Mouse (Mus musculus) neural tube, embryonic 13.5 days (tissue): Measurements from ENCODE around the gene Fgfr2. TPM values are rescaled to one million over a fixed set of nuclear protein-coding genes. Genes with fewer than 3 reads are reported as not detected.

Experiments used
- ATAC-seq: fragments of 200-750 bp; cut with Nextera tagmentation; 2 replicates; pipeline ENCODE4 v1.8.0; 2017; ENCODE audit warnings: low read depth, mild to moderate bottlenecking, moderate TSS enrichment, moderate library complexity
- H3K27ac ChIP-seq: fragments of 300-500 bp; sonication (generic); replicated peaks from 2 replicates; pipeline ENCODE4 v1.5.1; 2015; ENCODE audit warnings: moderate library complexity, mild to moderate bottlenecking, inconsistent platforms
- H3K27me3 ChIP-seq: fragments of 300-500 bp; sonication (generic); 2 replicates; pipeline ENCODE4 v1.6.1; 2015; ENCODE audit warnings: mild to moderate bottlenecking, inconsistent platforms
- H3K36me3 ChIP-seq: fragments of 300-500 bp; sonication (generic); 2 replicates; pipeline ENCODE4 v1.6.1; 2015; ENCODE audit warnings: mild to moderate bottlenecking, inconsistent platforms
- H3K4me1 ChIP-seq: fragments of 300-500 bp; sonication (generic); replicated peaks from 2 replicates; pipeline ENCODE4 v1.6.1; 2015; ENCODE audit warnings: inconsistent platforms
- H3K4me2 ChIP-seq: fragments of 300-500 bp; sonication (generic); 2 replicates; pipeline ENCODE4 v1.6.1; 2015; ENCODE audit warnings: inconsistent platforms, mild to moderate bottlenecking, moderate library complexity
- H3K4me3 ChIP-seq: fragments of 300-500 bp; sonication (generic); 2 replicates; pipeline ENCODE4 v1.5.1; 2015; ENCODE audit warnings: mild to moderate bottlenecking, inconsistent platforms
- H3K9ac ChIP-seq: fragments of 300-500 bp; sonication (generic); 2 replicates; pipeline ENCODE4 v1.6.1; 2015; ENCODE audit warnings: moderate library complexity, mild to moderate bottlenecking, inconsistent platforms
- H3K9me3 ChIP-seq: fragments of 300-500 bp; sonication (generic); 2 replicates; pipeline ENCODE4 v1.6.1; 2016; ENCODE audit warnings: inconsistent platforms
- WGBS: fragments of 180-500 bp; shearing (Covaris S2); methylation state at CpG from one replicate; pipeline ENCODE4 v1.1.7; 2015; 5-methylcytosine and 5-hydroxymethylcytosine counted together
- polyA plus RNA-seq: library from polyadenylated mRNA; unstranded; fragments of >200 nt; fragmentation: Nextera tagmentation; extraction: Ambion mirVana; gene quantifications from 2 replicates; pipeline ENCODE4 v1.2.1, GENCODE M21; 2015

Gene Fgfr2
- polyA plus RNA-seq, 1 experiment from 2014 or later: 22.9 TPM

- 0 out of 2 replicates have a peak, but pooled peaks have one; percentile 32 for ATAC-seq
Observed at GRCm38 (mm10) chr7:130206181-130206582, 2917.0 kb downstream of the Fgfr2 start.

DNA sequence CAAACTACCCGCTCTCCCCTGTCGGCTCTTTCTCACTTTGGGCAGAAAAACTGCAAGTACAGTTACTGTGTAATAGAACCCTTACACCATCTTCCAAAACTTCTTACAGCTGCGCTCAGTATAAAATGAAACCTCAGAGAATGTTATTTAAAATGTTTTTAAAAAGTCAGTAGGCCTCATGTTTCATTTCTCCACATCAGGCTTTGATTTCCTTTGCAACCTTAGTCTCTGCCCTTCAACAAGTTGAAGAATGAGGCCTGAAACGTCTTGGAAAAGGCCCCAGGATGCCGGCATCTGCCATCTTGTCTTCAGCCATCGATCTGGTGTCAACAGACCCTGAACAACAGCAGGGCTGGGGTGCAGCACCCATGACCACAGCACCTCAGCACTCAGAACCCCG lies 2918.0 kb downstream of the Fgfr2 start:
- H3K9ac ChIP-seq: no peak overlapping the region
- ATAC-seq: no peak
- H3K4me2 ChIP-seq: no peak overlapping the region
- no peaks in the 10 kb centered on the region for H3K36me3 ChIP-seq
- H3K4me3 ChIP-seq: no peak overlapping the region
- no peaks in the 10 kb centered on the region for H3K9me3 ChIP-seq
- 85% methylated on average over 7 of the region's 7 CpGs for WGBS
- no peaks in the 10 kb centered on the region for H3K27me3 ChIP-seq
- peaks cover 48% of the 10 kb centered on the region for H3K4me1 ChIP-seq
- H3K27ac ChIP-seq: no peak overlapping the region

More at GRCm38 (mm10) chr7:130206181-130206582, 2917.0 kb downstream of the Fgfr2 start:
- Histone ChIP-seq H3K4me3 (no peak overlapping the region), H3K27me3 (no peaks in the 10 kb centered on the region), H3K36me3 (no peaks in the 10 kb centered on the region), H3K9ac (0 out of 2 replicates have a peak overlapping the region, but pooled peaks have one; percentile 13), H3K4me2 (no peak overlapping the region), H3K27ac (0 out of 2 replicates have a peak overlapping the region, but pooled peaks have one; percentile 4), H3K4me1 (peaks cover 47% of the 10 kb centered on the region), H3K9me3 (no peaks in the 10 kb centered on the region)
- WGBS: 17% methylated on average over 6 of the region's 6 CpGs

GRCm38 (mm10) chr7:130201020-130201419 lies 2922.1 kb downstream of the Fgfr2 start:
- Histone ChIP-seq H3K4me2 (no peak overlapping the region), H3K4me1 (peaks cover 14% of the 10 kb centered on the region), H3K9ac (no peak overlapping the region), H3K9me3 (no peaks in the 10 kb centered on the region), H3K27ac (no peak overlapping the region), H3K27me3 (no peaks in the 10 kb centered on the region), H3K4me3 (no peak overlapping the region), H3K36me3 (no peaks in the 10 kb centered on the region)
- ATAC-seq: no peak
- 36% methylated on average over 8 of the region's 8 CpGs for WGBS

- 92% methylated on average over 9 of the region's 9 CpGs for WGBS
- H3K4me2 ChIP-seq: no peak overlapping the region
- H3K27me3 ChIP-seq: no peaks in the 10 kb centered on the region
- H3K4me3 ChIP-seq: no peak overlapping the region
- no peak for ATAC-seq
- H3K27ac ChIP-seq: no peak overlapping the region
- no peaks in the 10 kb centered on the region for H3K9me3 ChIP-seq
- H3K4me1 ChIP-seq: peaks cover 8% of the 10 kb centered on the region
- no peak overlapping the region for H3K9ac ChIP-seq
- no peaks in the 10 kb centered on the region for H3K36me3 ChIP-seq
Observed at GRCm38 (mm10) chr7:130199951-130200350, 2923.2 kb downstream of the Fgfr2 start.

DNA sequence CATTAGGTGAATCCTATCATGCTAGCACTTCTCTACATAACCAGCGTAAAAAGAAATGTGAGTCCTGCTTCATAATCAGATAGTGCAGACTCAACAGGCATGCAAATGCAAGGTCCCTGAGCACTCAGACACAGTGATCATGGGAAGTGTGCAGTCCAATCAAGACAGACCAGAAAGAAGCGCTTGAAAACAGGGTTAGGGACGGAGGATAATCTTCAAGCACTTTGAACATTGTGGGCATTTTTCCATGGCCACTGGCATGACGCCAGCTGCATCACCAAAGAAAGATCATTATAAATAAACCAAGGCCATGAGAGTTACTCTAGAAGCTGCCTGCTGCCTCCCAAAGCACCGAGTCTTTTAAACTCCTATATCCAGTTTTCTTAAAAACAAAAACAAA lies 2923.8 kb downstream of the Fgfr2 start:
- H3K27me3 ChIP-seq: no peaks in the 10 kb centered on the region
- H3K36me3 ChIP-seq: no peaks in the 10 kb centered on the region
- no peaks in the 10 kb centered on the region for H3K9me3 ChIP-seq
- no peak overlapping the region for H3K4me2 ChIP-seq
- WGBS: 82% methylated on average over 5 of the region's 5 CpGs
- peaks cover 8% of the 10 kb centered on the region for H3K4me1 ChIP-seq
- no peak overlapping the region for H3K27ac ChIP-seq
- H3K4me3 ChIP-seq: no peak overlapping the region
- ATAC-seq: no peak
- H3K9ac ChIP-seq: no peak overlapping the region

DNA sequence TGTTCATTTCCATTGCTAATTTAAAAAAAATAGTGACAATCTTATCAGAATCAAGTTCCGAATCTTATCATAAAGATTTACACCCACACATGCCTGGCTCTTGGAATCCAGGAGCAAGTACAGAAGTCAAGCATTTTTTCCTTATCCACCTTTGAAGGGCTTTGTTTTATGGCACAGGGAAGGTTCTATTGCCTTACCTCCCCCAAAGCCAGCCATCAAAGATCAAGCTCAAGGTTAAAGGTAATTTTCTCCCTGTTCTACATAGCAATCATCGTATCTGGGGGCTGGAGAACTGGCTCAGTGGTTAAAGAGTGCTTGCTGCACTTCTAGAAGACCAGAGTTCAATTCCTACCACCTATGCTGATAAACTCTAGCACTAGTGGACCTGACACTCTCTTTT lies 2928.1 kb downstream of the Fgfr2 start:
- Histone ChIP-seq H3K9me3 (no peaks in the 10 kb centered on the region), H3K4me2 (no peak overlapping the region), H3K4me3 (no peak overlapping the region), H3K4me1 (peaks cover 17% of the 10 kb centered on the region), H3K27ac (no peak overlapping the region), H3K27me3 (no peaks in the 10 kb centered on the region), H3K9ac (no peak overlapping the region), H3K36me3 (no peaks in the 10 kb centered on the region)
- no peak for ATAC-seq
- WGBS: 95% methylated on average over 2 of the region's 2 CpGs

DNA sequence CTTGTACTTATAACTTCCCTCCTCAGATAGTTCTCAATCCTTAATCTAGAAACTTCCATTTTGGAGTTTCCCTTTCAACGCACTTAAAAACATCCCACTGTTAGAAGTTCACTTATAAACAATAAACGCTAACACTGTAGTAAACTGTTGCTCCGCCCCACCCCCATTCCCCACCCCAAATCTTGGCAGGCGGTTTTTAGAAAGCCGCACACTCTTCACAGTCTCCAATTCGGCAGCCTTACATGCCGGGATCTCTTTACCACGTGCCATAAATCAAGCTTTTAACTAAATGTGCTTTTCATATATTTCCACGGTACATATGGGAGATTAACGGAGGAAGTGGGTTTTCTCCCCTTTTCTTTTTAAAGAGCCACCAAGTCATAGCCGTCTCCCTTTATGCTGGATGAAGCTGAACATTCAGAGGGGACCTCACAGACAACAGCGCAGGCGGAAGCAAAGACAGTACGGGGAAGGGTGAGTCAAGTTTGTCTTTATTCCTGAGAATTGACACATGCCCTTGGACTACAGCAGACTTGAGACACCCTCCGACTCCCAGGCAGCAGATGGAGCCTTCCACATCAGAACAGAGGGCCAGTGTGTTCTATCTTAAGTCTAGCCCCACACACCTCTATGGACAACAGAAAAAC lies 2932.7 kb downstream of the Fgfr2 start:
- 23% methylated on average over 15 of the region's 15 CpGs for WGBS
- Histone ChIP-seq H3K9ac (no peak overlapping the region), H3K27me3 (0 out of 2 replicates have a peak, but pooled peaks cover 4% of the 10 kb centered on the region), H3K9me3 (no peaks in the 10 kb centered on the region), H3K27ac (no peak overlapping the region), H3K4me1 (peaks cover 21% of the 10 kb centered on the region), H3K36me3 (peaks cover 7% of the 10 kb centered on the region), H3K4me2 (peak overlapping the region; percentile 18; the same call in 1 of the 2 replicates), H3K4me3 (no peak overlapping the region)
- no peak; the same call in 1 of the 2 replicates for ATAC-seq

- Histone ChIP-seq H3K36me3 (peaks cover 7% of the 10 kb centered on the region), H3K4me1 (peaks cover 21% of the 10 kb centered on the region), H3K9ac (no peak overlapping the region), H3K9me3 (no peaks in the 10 kb centered on the region), H3K27me3 (0 out of 2 replicates have a peak, but pooled peaks cover 4% of the 10 kb centered on the region), H3K4me3 (no peak overlapping the region), H3K4me2 (no peak overlapping the region), H3K27ac (no peak overlapping the region)
- no peak for ATAC-seq
- 45% methylated on average over 4 of the region's 4 CpGs for WGBS
Observed at GRCm38 (mm10) chr7:130189901-130190300, 2933.2 kb downstream of the Fgfr2 start.

- H3K9ac ChIP-seq: no peak overlapping the region
- H3K4me3 ChIP-seq: no peak overlapping the region
- 93% methylated on average over 2 of the region's 2 CpGs for WGBS
- H3K9me3 ChIP-seq: no peaks in the 10 kb centered on the region
- 0 out of 2 replicates have a peak, but pooled peaks cover 4% of the 10 kb centered on the region for H3K27me3 ChIP-seq
- ATAC-seq: no peak
- peaks cover 24% of the 10 kb centered on the region for H3K4me1 ChIP-seq
- H3K36me3 ChIP-seq: peaks cover 10% of the 10 kb centered on the region
- H3K4me2 ChIP-seq: no peak overlapping the region
- H3K27ac ChIP-seq: no peak overlapping the region
Observed at GRCm38 (mm10) chr7:130188108-130188507, 2935.0 kb downstream of the Fgfr2 start.

DNA sequence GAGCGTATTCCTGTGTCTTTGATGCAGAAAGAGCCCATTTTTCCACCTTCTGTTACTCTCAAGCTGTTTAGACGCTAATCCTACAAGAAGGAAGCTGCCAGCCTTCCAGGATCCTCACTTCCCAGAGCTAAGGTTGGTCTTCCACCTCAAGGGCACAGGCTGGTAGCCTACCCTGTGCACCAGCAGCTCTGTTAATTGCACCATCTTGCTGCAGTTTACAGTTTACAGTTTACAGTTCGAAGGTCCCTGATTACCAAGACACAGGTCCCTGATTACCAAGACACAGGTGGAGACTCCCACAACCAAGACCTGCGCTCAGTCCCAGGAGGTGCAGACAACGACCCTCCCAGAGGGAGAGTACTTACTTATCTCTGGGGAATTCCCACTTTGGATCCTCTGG lies 2938.3 kb downstream of the Fgfr2 start:
- no peak overlapping the region for H3K9ac ChIP-seq
- ATAC-seq: no peak
- no peak overlapping the region for H3K4me2 ChIP-seq
- no peak overlapping the region for H3K4me3 ChIP-seq
- WGBS: 84% methylated on average over 5 of the region's 5 CpGs
- H3K9me3 ChIP-seq: no peaks in the 10 kb centered on the region
- H3K36me3 ChIP-seq: peaks cover 14% of the 10 kb centered on the region
- peaks cover 15% of the 10 kb centered on the region for H3K4me1 ChIP-seq
- H3K27ac ChIP-seq: no peak overlapping the region
- 0 out of 2 replicates have a peak, but pooled peaks cover 4% of the 10 kb centered on the region for H3K27me3 ChIP-seq

- Histone ChIP-seq H3K27ac (no peak overlapping the region), H3K9ac (no peak overlapping the region), H3K4me1 (peaks cover 14% of the 10 kb centered on the region), H3K9me3 (no peaks in the 10 kb centered on the region), H3K4me3 (no peak overlapping the region), H3K27me3 (0 out of 2 replicates have a peak, but pooled peaks cover 4% of the 10 kb centered on the region), H3K36me3 (peaks cover 14% of the 10 kb centered on the region), H3K4me2 (no peak overlapping the region)
- 32% methylated on average over 5 of the region's 5 CpGs for WGBS
- ATAC-seq: peak; percentile 47; the same call in 1 of the 2 replicates
Observed at GRCm38 (mm10) chr7:130183960-130184359, 2939.2 kb downstream of the Fgfr2 start.

GRCm38 (mm10) chr7:130182551-130182950 lies 2940.6 kb downstream of the Fgfr2 start:
- ATAC-seq: no peak

More at GRCm38 (mm10) chr7:130182551-130182950, 2940.6 kb downstream of the Fgfr2 start:
- H3K27me3 ChIP-seq: 0 out of 2 replicates have a peak, but pooled peaks cover 4% of the 10 kb centered on the region
- no peak overlapping the region for H3K4me3 ChIP-seq
- 0 out of 2 replicates have a peak overlapping the region, but pooled peaks have one; percentile 34 for H3K9ac ChIP-seq
- peak overlapping the region; percentile 40 for H3K4me2 ChIP-seq
- H3K36me3 ChIP-seq: peaks cover 17% of the 10 kb centered on the region
- H3K4me1 ChIP-seq: peaks cover 14% of the 10 kb centered on the region
- 30% methylated on average over 18 of the region's 18 CpGs for WGBS
- no peak overlapping the region for H3K27ac ChIP-seq
- H3K9me3 ChIP-seq: no peaks in the 10 kb centered on the region
